Mouse (Mus musculus): ENCODE measurements at regions not wholly inside any gene's neighbourhood (a gene's known extent, or its start where the extent isn't known, plus 50 kb on each side); places are given as distances from the start of the nearest gene placed in this dataset.

DNA sequence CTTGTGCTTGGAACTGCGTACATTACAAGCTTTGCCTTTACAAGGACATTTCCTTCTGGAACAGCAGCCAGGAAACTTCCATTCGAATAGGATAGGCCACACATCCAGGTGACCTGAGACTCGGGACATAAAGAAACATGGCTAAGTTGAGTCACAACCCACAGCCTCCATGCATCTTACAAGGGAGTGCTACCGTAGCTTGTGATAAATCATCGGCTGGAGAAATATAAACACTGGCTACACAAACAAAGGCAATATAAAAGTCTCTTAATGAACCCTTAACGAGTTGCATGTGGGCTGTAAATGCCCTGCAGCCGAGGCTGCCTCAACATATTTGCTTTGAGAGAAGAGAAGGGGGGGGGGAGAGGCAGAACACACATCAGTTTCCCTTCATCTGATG, 250.1 kb upstream of the Ank start:
- TF ChIP-seq CTCF (IDR thresholded peaks at IDR 0.05; ENCODE audit: low read depth, low read length) (no peak), TAL1 (conservative IDR thresholded peaks at IDR 0.05; ENCODE audit: low read depth, low read length) (no peak), POLR2AphosphoS5 (IDR thresholded peaks at IDR 0.05; ENCODE audit: insufficient replicate concordance, low read depth, low read length) (no peak)

Data from G1E (cell line).